In the genomic region with DNA sequence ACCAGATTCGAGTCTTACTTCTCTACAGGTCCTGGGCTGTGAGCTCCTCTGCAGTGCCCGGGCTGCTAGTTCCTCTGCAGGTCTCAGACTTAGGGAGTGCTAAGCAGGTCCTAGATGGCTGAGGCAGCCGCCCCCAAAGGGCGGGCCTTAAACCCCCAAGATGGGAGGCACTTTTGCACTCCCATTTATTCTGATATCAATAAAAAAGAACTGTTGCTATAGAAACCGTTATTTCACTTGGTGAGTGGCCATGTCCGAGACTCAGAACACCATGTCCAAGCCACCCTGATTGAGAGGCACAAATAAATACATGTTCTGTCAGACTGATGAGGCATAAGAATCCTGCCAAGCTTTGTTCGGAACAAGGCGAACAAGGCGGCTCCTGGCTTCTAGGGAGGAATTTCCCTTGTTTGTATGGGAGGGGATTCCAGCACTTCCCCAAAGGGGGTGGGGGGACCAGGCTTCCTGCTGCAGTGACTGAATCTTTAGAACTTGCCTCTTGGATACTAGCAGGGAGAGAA, we compare ENCODE assay signal across 9 mouse cellular contexts. TPM values are rescaled to one million over a fixed set of nuclear protein-coding genes. Genes with fewer than 3 reads are reported as not detected.
DNase-seq lines count a peak whose midpoint lies in the region; ATAC-seq and TF ChIP-seq lines count a peak whose summit lies in the region.
"Had no signal": no experiment of that assay in that cellular context is flagged by ENCODE, and none has a peak within 500 bp of the region (broad histone marks: within the 10 kb centered on the region; RNA-seq: fewer than 3 reads in every experiment).

No protein-coding gene starts in this region.

- no peak for TF ChIP-seq POLR2A in brain, embryonic 14.5 days (IDR thresholded peaks at IDR 0.05; ENCODE audit: borderline replicate concordance, extremely low read depth, insufficient read depth, insufficient read length, poor library complexity, severe bottlenecking)

- H3K27me3 ChIP-seq in hindbrain, embryonic 14.5 days (ENCODE audit: control insufficient read depth, insufficient read depth, low read length) = peaks cover 5% of the 10 kb centered on the region
- peaks cover 68% of the 10 kb centered on the region for H3K27me3 ChIP-seq in hindbrain, embryonic 10.5 days (ENCODE audit: insufficient read depth, poor library complexity, severe bottlenecking)
- H3K27me3 ChIP-seq in heart, embryonic 15.5 days = 0 out of 2 replicates have a peak, but pooled peaks cover 3% of the 10 kb centered on the region

- 9% methylated on average over 9 of the region's 9 CpGs for WGBS in hindbrain, embryonic 14.5 days
- WGBS in hindbrain, embryonic 10.5 days = 13% methylated on average over 9 of the region's 9 CpGs
- 17% methylated on average over 9 of the region's 9 CpGs for whole genome bisulfite sequencing in heart, embryonic 15.5 days

- no peak overlapping the region for H3K9ac ChIP-seq in hindbrain, embryonic 14.5 days
- H3K9ac ChIP-seq in heart, embryonic 15.5 days = no peak overlapping the region

- ATAC-seq in hindbrain, embryonic 14.5 days (ENCODE audit: low FRiP score) = 0 out of 2 replicates have a peak, but pooled peaks have one; percentile 15
- peak; percentile 60 for ATAC-seq in heart, embryonic 15.5 days (replicated peaks; ENCODE audit: insufficient number of reproducible peaks, insufficient read depth, low FRiP score, low read depth)
- no peak for ATAC-seq in monocyte, adult 5-6 weeks (replicated peaks; ENCODE audit: insufficient number of reproducible peaks, low FRiP score, low TSS enrichment, poor library complexity, severe bottlenecking)
- no peak for ATAC-seq in erythroid progenitor cell, adult 5-6 weeks (replicated peaks; ENCODE audit: low FRiP score, poor library complexity, severe bottlenecking)

- DNase-seq in hindbrain, embryonic 14.5 days (ENCODE audit: low spot score) = no peak
- no peak for DNase-seq in hindbrain, embryonic 10.5 days (ENCODE audit: low spot score)
- peak; percentile 50 for DNase-seq in brain, embryonic 14.5 days (ENCODE audit: low read depth)
- DNase-seq in lung, adult 18-20 months = peak; percentile 65 to 83
- no peak for DNase-seq in embryo, embryonic 10.5 days (ENCODE audit: low spot score)

- H3K36me3 ChIP-seq in hindbrain, embryonic 14.5 days (replicated peaks; ENCODE audit: control insufficient read depth, insufficient read depth) = no peaks in the 10 kb centered on the region
- no peaks in the 10 kb centered on the region for H3K36me3 ChIP-seq in hindbrain, embryonic 10.5 days
- H3K36me3 ChIP-seq in heart, embryonic 15.5 days = no peaks in the 10 kb centered on the region

- H3K4me3 ChIP-seq in hindbrain, embryonic 14.5 days (replicated peaks; ENCODE audit: low read length) = no peak overlapping the region
- no peak overlapping the region for H3K4me3 ChIP-seq in hindbrain, embryonic 10.5 days
- no peak overlapping the region for H3K4me3 ChIP-seq in heart, embryonic 15.5 days

- H3K9me3 ChIP-seq in hindbrain, embryonic 14.5 days (ENCODE audit: control insufficient read depth, low read length) = no peaks in the 10 kb centered on the region
- no peaks in the 10 kb centered on the region for H3K9me3 ChIP-seq in hindbrain, embryonic 10.5 days
- H3K9me3 ChIP-seq in heart, embryonic 15.5 days (replicated peaks) = no peaks in the 10 kb centered on the region

- peaks cover 7% of the 10 kb centered on the region; the same call in 1 of the 2 replicates for H3K4me1 ChIP-seq in hindbrain, embryonic 14.5 days (replicated peaks; ENCODE audit: control insufficient read depth, insufficient read depth, low read length)
- H3K4me1 ChIP-seq in hindbrain, embryonic 10.5 days (replicated peaks) = peaks cover 22% of the 10 kb centered on the region
- H3K4me1 ChIP-seq in heart, embryonic 15.5 days (replicated peaks) = peaks cover 8% of the 10 kb centered on the region

- H3K27ac ChIP-seq in hindbrain, embryonic 14.5 days = no peak overlapping the region; the same call in 1 of the 2 replicates
- H3K27ac ChIP-seq in hindbrain, embryonic 10.5 days = no peak overlapping the region
- H3K27ac ChIP-seq in heart, embryonic 15.5 days = peak overlapping the region; percentile 2; the same call in 1 of the 2 replicates

- no peak for TF ChIP-seq CTCF in brain, embryonic 14.5 days (IDR thresholded peaks at IDR 0.05; ENCODE audit: borderline replicate concordance, extremely low read depth, insufficient read depth, insufficient read length)

- peak overlapping the region; percentile 12 for H3K4me2 ChIP-seq in hindbrain, embryonic 14.5 days (replicated peaks)
- peak overlapping the region; percentile 33 for H3K4me2 ChIP-seq in heart, embryonic 15.5 days

RNA-seq across cellular contexts. Expression of gene Fam107a, which starts 8.1 kb away (rescaled TPM):
- polyA plus RNA-seq in hindbrain, embryonic 14.5 days (2014; fragmentation: Nextera tagmentation; extraction: Ambion mirVana) = 0.16 and 0.47 TPM in 2 replicates
- 0.24 and 0.78 TPM in 2 replicates for polyA plus RNA-seq in hindbrain, embryonic 10.5 days (2016; fragmentation: Nextera tagmentation; extraction: Ambion mirVana)
- 0.57 and 0.72 TPM in 2 replicates for polyA plus RNA-seq in brain, embryonic 14.5 days (2012; rRNA removed)
- polyA plus RNA-seq in heart, embryonic 15.5 days (2015; fragmentation: Nextera tagmentation; extraction: Ambion mirVana) = 0.44 and 0.62 TPM in 2 replicates
- not detected in 3 replicates for total RNA-seq in monocyte, adult 5-6 weeks (2017)
- total RNA-seq in erythroid progenitor cell, adult 5-6 weeks (2015; ENCODE audit: low replicate concordance) = not detected in 2 replicates
- total RNA-seq in erythroid progenitor cell, adult 5-6 weeks (2017; ENCODE audit: low replicate concordance) = not detected in 2 replicates

RNA-seq across cellular contexts. Expression of gene Acox2, which starts 50.5 kb away (rescaled TPM):
- polyA plus RNA-seq in hindbrain, embryonic 14.5 days (2014; fragmentation: Nextera tagmentation; extraction: Ambion mirVana) = not detected in 2 replicates
- 0.14 TPM in 1 of 2 replicates, not detected in the other for polyA plus RNA-seq in hindbrain, embryonic 10.5 days (2016; fragmentation: Nextera tagmentation; extraction: Ambion mirVana)
- not detected in 2 replicates for polyA plus RNA-seq in brain, embryonic 14.5 days (2012; rRNA removed)
- polyA plus RNA-seq in heart, embryonic 15.5 days (2015; fragmentation: Nextera tagmentation; extraction: Ambion mirVana) = 0.82 TPM in 1 of 2 replicates, not detected in the other
- not detected in 3 replicates for total RNA-seq in monocyte, adult 5-6 weeks (2017)
- not detected in 2 replicates for total RNA-seq in erythroid progenitor cell, adult 5-6 weeks (2015; ENCODE audit: low replicate concordance)
- total RNA-seq in erythroid progenitor cell, adult 5-6 weeks (2017; ENCODE audit: low replicate concordance) = not detected in 2 replicates
- total RNA-seq: left cerebral cortex, postnatal 36 days had no signal

Comparison
In these comparisons a context has a peak if more than half of its experiments do, and no peak if none do; other contexts are left out.
1. ATAC-seq: peak in hindbrain, embryonic 14.5 days (single experiment) and heart, embryonic 15.5 days (single experiment); none in monocyte, adult 5-6 weeks (single experiment) and erythroid progenitor cell, adult 5-6 weeks (single experiment).
2. DNase-seq: peak in brain, embryonic 14.5 days (single experiment) and lung, adult 18-20 months (2 of 2); none in hindbrain, embryonic 14.5 days (single experiment), hindbrain, embryonic 10.5 days (single experiment) and embryo, embryonic 10.5 days (single experiment).